Mouse (Mus musculus): Measurements from ENCODE around the gene Nat8l.
"Not testable (repeated sequence)": the region's sequence is repeated elsewhere in the genome, so short reads cannot be mapped to it uniquely, and the experiment has no call there.

Nat8l gene

GRCm38 (mm10) chr5:33995843-33996693 lies at the start of gene Nat8l:
Gene Nat8l (plus strand): TSS chr5:33995984.
- CTCF ChIA-PET, result no interaction called here

GRCm38 (mm10) chr5:33947035-33947434 lies 48.7 kb upstream of the Nat8l start:
- POLR2A ChIA-PET, result not testable (repeated sequence)
- CTCF ChIA-PET, result interaction anchor here in 1 of 4 experiments (1.0 kb wide), 1 partner anchor 11 kb away, joined by 3 read pairs; the partner anchor contains the start of gene Nelfa

More at GRCm38 (mm10) chr5:33995843-33996693, at the start of gene Nat8l:
- POLR2A ChIA-PET, result interaction anchor here in 2 of 4 experiments (0.6 to 1.3 kb wide), 6 partner anchors 10 to 664 kb away, joined by 3 to 4 read pairs (median 3); partner anchors contain the start of genes Gm1673 (in 1 of the 2), Grk4 (in 1 of the 2), Letm1 (in 1 of the 2) and Mxd4 (in 1 of the 2)

- CTCF ChIA-PET, result no interaction called here
- POLR2A ChIA-PET, result no interaction called here
These were observed 47.5 kb upstream of the Nat8l start for GRCm38 (mm10) chr5:33948314-33948713.

- ChIA-PET POLR2A (interaction anchor here in 2 of 4 experiments (0.6 to 1.3 kb wide), 4 partner anchors 10 to 72 kb away, joined by 3 to 4 read pairs (median 4); no protein-coding TSS in a partner anchor), CTCF (interaction anchor here in 3 of 4 experiments (0.6 to 1.0 kb wide), 10 partner anchors 8 to 312 kb away, joined by 3 to 7 read pairs (median 4); partner anchors contain the start of gene Gm1673 (in 1 of the 3))
These were observed 42.2 kb upstream of the Nat8l start for GRCm38 (mm10) chr5:33953471-33954185.

GRCm38 (mm10) chr5:33954354-33954753 lies 41.4 kb upstream of the Nat8l start:
- CTCF ChIA-PET, result interaction anchor here in 2 of 4 experiments (0.6 to 1.0 kb wide), 6 partner anchors 9 to 278 kb away, joined by 3 to 5 read pairs (median 3); no protein-coding TSS in a partner anchor
- POLR2A ChIA-PET, result interaction anchor here in 2 of 4 experiments (1.3 to 1.4 kb wide), 2 partner anchors 15 to 18 kb away, joined by 3 read pairs; partner anchors contain the start of gene Nelfa (in 1 of the 2)

GRCm38 (mm10) chr5:33955868-33956267 lies 39.9 kb upstream of the Nat8l start:
- ChIA-PET CTCF (interaction anchor here in 1 of 4 experiments (1.0 kb wide), 1 partner anchor 562 kb away, joined by 3 read pairs; no protein-coding TSS in a partner anchor), POLR2A (interaction anchor here in 1 of 4 experiments (0.6 to 1.4 kb wide), 2 partner anchors 20 to 60 kb away, joined by 3 to 4 read pairs; partner anchors contain the start of gene Nelfa)

- ChIA-PET POLR2A (no interaction called here), CTCF (interaction anchor here in 1 of 4 experiments (0.5 kb wide), 1 partner anchor 322 kb away, joined by 3 read pairs; no protein-coding TSS in a partner anchor)
These were observed 36.4 kb upstream of the Nat8l start for GRCm38 (mm10) chr5:33959382-33959781.

GRCm38 (mm10) chr5:33974736-33975135 lies 21.0 kb upstream of the Nat8l start:
- POLR2A ChIA-PET, result no interaction called here

GRCm38 (mm10) chr5:33976267-33976666 lies 19.5 kb upstream of the Nat8l start:
- ChIA-PET POLR2A (interaction anchor here in 1 of 4 experiments (0.6 kb wide), 1 partner anchor 63 kb away, joined by 3 read pairs; no protein-coding TSS in a partner anchor), CTCF (interaction anchor here in 1 of 4 experiments (0.6 kb wide), 1 partner anchor 18 kb away, joined by 4 read pairs; no protein-coding TSS in a partner anchor)

More at GRCm38 (mm10) chr5:33974736-33975135, 21.0 kb upstream of the Nat8l start:
- CTCF ChIA-PET, result no interaction called here

GRCm38 (mm10) chr5:33982731-33983259 lies 13.0 kb upstream of the Nat8l start:
- CTCF ChIA-PET, result interaction anchor here in 1 of 4 experiments (0.6 to 1.0 kb wide), 2 partner anchors 29 to 228 kb away, joined by 3 to 4 read pairs; no protein-coding TSS in a partner anchor

GRCm38 (mm10) chr5:33983309-33984121 lies 12.3 kb upstream of the Nat8l start, which contains the start of gene Gm1673:
Gene Gm1673 (plus strand): TSS chr5:33983433.
- ChIA-PET CTCF (interaction anchor here in 1 of 4 experiments (0.6 to 1.0 kb wide), 2 partner anchors 30 to 227 kb away, joined by 3 to 4 read pairs; no protein-coding TSS in a partner anchor), POLR2A (interaction anchor here in 1 of 4 experiments (1.6 kb wide), 1 partner anchor 13 kb away, joined by 4 read pairs; the partner anchor contains the start of gene Nat8l)

More at GRCm38 (mm10) chr5:33982731-33983259, 13.0 kb upstream of the Nat8l start:
- POLR2A ChIA-PET, result interaction anchor here in 1 of 4 experiments (1.6 kb wide), 1 partner anchor 13 kb away, joined by 4 read pairs; the partner anchor contains the start of gene Nat8l

GRCm38 (mm10) chr5:33994671-33995625 lies 836 bp upstream of the Nat8l start:
- ChIA-PET POLR2A (interaction anchor here in 1 of 4 experiments (1.2 kb wide), 1 partner anchor 59 kb away, joined by 5 read pairs; the partner anchor contains the start of gene Nelfa), CTCF (interaction anchor here in 2 of 4 experiments (0.6 to 1.0 kb wide), 2 partner anchors 9 to 47 kb away, joined by 3 read pairs; no protein-coding TSS in a partner anchor)

GRCm38 (mm10) chr5:33996694-33997045 lies 886 bp downstream of the Nat8l start:
- POLR2A ChIA-PET, result interaction anchor here in 2 of 4 experiments (0.6 to 1.3 kb wide), 6 partner anchors 10 to 664 kb away, joined by 3 to 4 read pairs (median 3); partner anchors contain the start of genes Gm1673 (in 1 of the 2), Grk4 (in 1 of the 2), Letm1 (in 1 of the 2) and Mxd4 (in 1 of the 2)
- CTCF ChIA-PET, result no interaction called here

GRCm38 (mm10) chr5:33997051-33997741 lies 1.4 kb downstream of the Nat8l start:
- POLR2A ChIA-PET, result interaction anchor here in 3 of 4 experiments (0.7 to 1.3 kb wide), 3 partner anchors 11 to 576 kb away, joined by 3 read pairs; partner anchors contain the start of gene Add1 (in 1 of the 3)
- CTCF ChIA-PET, result no interaction called here

- POLR2A ChIA-PET, result interaction anchor here in 2 of 4 experiments (0.7 to 0.8 kb wide), 2 partner anchors 464 to 575 kb away, joined by 3 read pairs; partner anchors contain the start of gene Add1 (in 1 of the 2)
- CTCF ChIA-PET, result interaction anchor here in 2 of 4 experiments (0.5 to 0.6 kb wide), 2 partner anchors 173 to 401 kb away, joined by 4 to 7 read pairs; no protein-coding TSS in a partner anchor
These were observed 2.2 kb downstream of the Nat8l start for GRCm38 (mm10) chr5:33997829-33998504.

All from embryonic stem cell, embryonic (primary cell).